Comparison of ENCODE assay signal across 21 mouse cellular contexts in genomic region chr1:88684765-88685164, GRCm38 (mm10). TPM values are rescaled to one million over a fixed set of nuclear protein-coding genes. Genes with fewer than 3 reads are reported as not detected.
A peak's percentile ranks its signal among the peaks of the same experiment; 100 is the strongest.
DNase-seq lines count a peak whose midpoint lies in the region; ATAC-seq lines count a peak whose summit lies in the region.
"Had no signal": no experiment of that assay in that cellular context is flagged by ENCODE, and none has a peak within 500 bp of the region (broad histone marks: within the 10 kb centered on the region; RNA-seq: fewer than 3 reads in every experiment).

No protein-coding gene starts in this region.

- no peaks in the 10 kb centered on the region for H3K9me3 ChIP-seq in forebrain, embryonic 15.5 days
- H3K9me3 ChIP-seq: embryonic facial prominence, embryonic 10.5 days; forebrain, embryonic 13.5 days; heart, embryonic 13.5 days; hindbrain, embryonic 12.5 days had no signal

- H3K27me3 ChIP-seq in forebrain, embryonic 15.5 days = no peaks in the 10 kb centered on the region
- H3K27me3 ChIP-seq: forebrain, embryonic 13.5 days; heart, embryonic 13.5 days; hindbrain, embryonic 12.5 days had no signal

- no peaks in the 10 kb centered on the region for H3K36me3 ChIP-seq in forebrain, embryonic 15.5 days
- H3K36me3 ChIP-seq: embryonic facial prominence, embryonic 10.5 days; heart, embryonic 13.5 days; hindbrain, embryonic 12.5 days had no signal

- no peaks in the 10 kb centered on the region; the same call in 1 of the 2 replicates for H3K4me1 ChIP-seq in forebrain, embryonic 15.5 days
- H3K4me1 ChIP-seq: forebrain, embryonic 13.5 days; heart, embryonic 13.5 days; hindbrain, embryonic 12.5 days had no signal

- DNase-seq in thymus, postnatal 0 days (ENCODE audit: low spot score) = peak; percentile 78
- no peak for DNase-seq in thymus, adult 18-20 months
- DNase-seq in CD4-positive, CD25-positive, alpha-beta regulatory T cell, adult 2 months (ENCODE audit: low read depth, low spot score) = peak; percentile 26
- DNase-seq in kidney, postnatal 25 days = no peak
- DNase-seq in embryo, embryonic 11 days = no peak
- DNase-seq: adrenal gland, postnatal 14 days; cerebellum, adult 11-12 months; cerebellum, adult 9-10 months; cerebellum, postnatal 25 days; gastrocnemius, adult 2 months; gastrocnemius, postnatal 25 days; heart, postnatal 10 days; heart, postnatal 4 days had no signal

- H3K4me2 ChIP-seq in forebrain, embryonic 15.5 days (replicated peaks) = no peak overlapping the region
- H3K4me2 ChIP-seq: forebrain, embryonic 13.5 days; heart, embryonic 13.5 days; hindbrain, embryonic 12.5 days had no signal

- no peak overlapping the region for H3K27ac ChIP-seq in forebrain, embryonic 15.5 days (replicated peaks)
- H3K27ac ChIP-seq: embryonic facial prominence, embryonic 10.5 days; forebrain, embryonic 13.5 days; gastrocnemius, adult 2 months; heart, embryonic 13.5 days; hindbrain, embryonic 12.5 days had no signal

- ATAC-seq in activated CD4-positive, CD25-positive, alpha-beta regulatory T cell, adult 4 months = peak; percentile 34
- no peak for ATAC-seq in forebrain, embryonic 15.5 days (replicated peaks)
- ATAC-seq: forebrain, embryonic 13.5 days; hindbrain, embryonic 16.5 days; inflammation-experienced regulatory T-cells, adult 6 months had no signal

- no peak overlapping the region for H3K9ac ChIP-seq in forebrain, embryonic 15.5 days (replicated peaks)
- H3K9ac ChIP-seq: forebrain, embryonic 13.5 days; heart, embryonic 13.5 days; hindbrain, embryonic 12.5 days had no signal

- WGBS in forebrain, embryonic 15.5 days = 90% methylated on average over 1 of the region's 1 CpGs

- H3K4me3 ChIP-seq in forebrain, embryonic 15.5 days = no peak overlapping the region
- H3K4me3 ChIP-seq: embryonic facial prominence, embryonic 10.5 days; forebrain, embryonic 13.5 days; gastrocnemius, adult 2 months; heart, embryonic 13.5 days; hindbrain, embryonic 12.5 days had no signal

RNA-seq across cellular contexts. Expression of gene Arl4c, which starts 17.3 kb away (rescaled TPM):
- 22.8 and 27.4 TPM in 2 replicates for polyA plus RNA-seq in thymus, postnatal 0 days (2015; fragmentation: Nextera tagmentation; extraction: Ambion mirVana)
- 10 to 100 TPM; 17.3 to 19.6 TPM for polyA plus RNA-seq in activated CD4-positive, CD25-positive, alpha-beta regulatory T cell, adult 4 months (2017; shearing (Covaris generic))
- 38.1 and 42.4 TPM in 2 replicates for polyA plus RNA-seq in forebrain, embryonic 15.5 days (2015; fragmentation: Nextera tagmentation; extraction: Ambion mirVana)

Comparison
In these comparisons a context has a peak if more than half of its experiments do, and no peak if none do; other contexts are left out.
1. DNase-seq: peak in thymus, postnatal 0 days (single experiment) and CD4-positive, CD25-positive, alpha-beta regulatory T cell, adult 2 months (single experiment); none in thymus, adult 18-20 months (0 of 2), kidney, postnatal 25 days (0 of 2) and embryo, embryonic 11 days (single experiment).